Mouse (Mus musculus): ENCODE measurements around the gene Erich6. TPM values are rescaled to one million over a fixed set of nuclear protein-coding genes. Genes with fewer than 3 reads are reported as not detected.

Gene Erich6
- total RNA-seq, 2 experiments from 2014 or later: 1.3 to 1.7 TPM

DNA sequence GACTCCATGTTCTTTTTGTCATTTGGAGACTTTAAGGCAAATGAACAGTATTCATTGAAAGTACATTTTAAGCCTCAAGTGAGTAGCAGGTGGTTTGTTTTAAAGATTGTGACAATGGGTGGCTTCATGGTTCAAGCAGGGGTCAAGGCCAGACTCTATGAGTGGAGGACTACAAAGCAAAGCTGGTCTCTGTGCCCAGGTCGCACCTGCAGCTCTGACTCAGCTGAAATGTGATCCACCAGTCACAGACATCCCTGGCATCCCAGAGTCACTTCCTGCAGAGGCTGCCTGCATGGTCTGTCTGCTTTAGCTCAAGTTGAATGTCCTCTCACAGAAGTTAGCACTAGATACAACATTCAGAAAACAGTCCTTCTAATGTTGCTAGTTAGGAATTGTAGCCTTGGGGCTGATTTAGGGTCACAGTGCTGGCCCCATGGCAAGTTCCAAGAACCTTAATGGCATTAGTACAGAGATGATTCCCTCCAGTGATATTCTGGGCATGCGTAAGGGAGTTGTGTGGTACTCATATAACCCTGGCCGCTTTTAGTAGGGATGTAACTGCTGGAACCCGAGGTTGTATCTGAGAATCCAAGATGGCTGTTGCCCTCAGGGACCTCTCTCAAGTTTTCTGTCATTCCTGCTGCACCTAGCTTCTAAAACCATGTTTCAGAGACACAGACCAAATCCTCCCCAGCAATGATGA lies 35.6 kb upstream of the Erich6 start:
- no peak overlapping the region for H3K27ac ChIP-seq
- no peak for TF ChIP-seq CTCF (conservative IDR thresholded peaks at IDR 0.05)
- DNase-seq (ENCODE audit: low spot score in 2 of 2): no peak
- H3K4me3 ChIP-seq: no peak overlapping the region

DNA sequence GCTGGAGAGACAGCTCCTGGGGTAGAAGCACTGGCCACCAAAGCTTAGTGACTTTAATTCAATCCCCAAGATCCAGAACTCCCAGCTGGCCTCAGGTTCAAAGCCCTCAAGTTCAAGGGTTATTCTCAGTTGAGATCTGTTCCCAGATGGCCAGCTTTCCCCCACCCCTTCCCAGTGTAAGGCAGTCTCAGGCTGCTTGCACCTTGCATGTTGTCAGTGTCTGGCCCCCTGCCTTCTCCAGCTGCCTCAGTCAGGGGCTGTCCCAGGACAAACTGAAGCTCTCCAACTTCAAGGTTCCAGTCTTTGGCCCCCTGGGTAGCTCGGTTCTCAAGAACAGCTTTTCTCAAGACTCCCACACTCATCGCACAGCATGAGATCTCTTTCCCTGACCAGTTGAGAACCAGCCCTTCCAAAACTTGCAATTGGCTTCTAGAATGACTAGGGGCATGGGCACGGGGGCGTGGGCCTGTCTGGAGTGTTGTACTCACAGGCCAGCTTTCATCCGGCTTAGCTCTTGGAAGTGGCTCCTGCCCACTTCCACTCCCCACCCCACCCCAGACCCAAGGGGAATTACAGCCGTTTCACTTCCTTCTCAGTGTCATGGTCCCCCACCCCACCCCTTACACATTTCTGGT lies 34.7 kb upstream of the Erich6 start:
- no peak for TF ChIP-seq CTCF (conservative IDR thresholded peaks at IDR 0.05)
- Histone ChIP-seq H3K4me3 (no peak overlapping the region), H3K27ac (no peak overlapping the region)
- DNase-seq (ENCODE audit: low spot score in 2 of 2): no peak

DNA sequence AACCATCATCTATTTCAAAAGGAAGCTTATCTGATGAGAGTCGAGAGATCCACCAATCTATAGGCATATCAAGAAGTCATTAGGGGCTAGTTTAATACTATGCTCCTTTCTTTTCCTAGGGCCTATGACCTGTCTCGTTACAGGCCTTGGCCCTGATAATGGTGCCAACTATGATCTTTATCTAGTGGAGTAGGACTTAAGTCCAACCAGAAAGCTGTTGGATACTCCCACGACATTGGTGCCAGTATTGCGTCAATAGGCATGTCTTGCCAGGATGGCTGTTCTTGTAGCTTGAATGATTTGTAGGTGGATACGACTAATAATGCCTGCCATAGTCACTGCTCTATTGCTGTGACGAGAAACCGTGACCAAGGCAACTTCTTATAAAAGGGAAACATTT lies 27.0 kb upstream of the Erich6 start:
- no peak for TF ChIP-seq CTCF (conservative IDR thresholded peaks at IDR 0.05)

DNA sequence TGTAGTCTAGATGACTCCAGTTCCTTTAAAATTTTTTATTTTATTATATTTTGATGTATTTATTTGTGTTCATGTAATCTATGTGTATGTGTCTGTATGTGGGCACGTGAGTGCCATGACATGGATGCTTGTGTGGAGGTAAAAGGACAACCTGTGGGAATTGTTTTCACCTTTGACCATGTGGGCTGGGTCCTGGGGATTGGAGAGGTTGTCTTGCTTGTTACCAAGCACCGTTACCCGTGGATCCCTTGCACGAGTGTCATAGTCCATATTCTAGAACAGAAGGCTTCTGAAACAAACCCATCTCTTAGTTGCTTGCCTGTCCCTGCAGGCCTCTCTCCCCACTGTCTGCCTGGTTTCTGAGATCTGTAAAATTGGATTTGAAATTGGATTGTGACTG lies 23.6 kb upstream of the Erich6 start:
- Histone ChIP-seq H3K27ac (no peak overlapping the region), H3K4me3 (no peak overlapping the region)
- no peak for TF ChIP-seq CTCF (conservative IDR thresholded peaks at IDR 0.05)
- DNase-seq (ENCODE audit: low spot score in 2 of 2): no peak

More for the DNA sequence above, 27.0 kb upstream of the Erich6 start:
- no peak for DNase-seq (ENCODE audit: low spot score in 2 of 2)
- Histone ChIP-seq H3K27ac (no peak overlapping the region), H3K4me3 (no peak overlapping the region)

DNA sequence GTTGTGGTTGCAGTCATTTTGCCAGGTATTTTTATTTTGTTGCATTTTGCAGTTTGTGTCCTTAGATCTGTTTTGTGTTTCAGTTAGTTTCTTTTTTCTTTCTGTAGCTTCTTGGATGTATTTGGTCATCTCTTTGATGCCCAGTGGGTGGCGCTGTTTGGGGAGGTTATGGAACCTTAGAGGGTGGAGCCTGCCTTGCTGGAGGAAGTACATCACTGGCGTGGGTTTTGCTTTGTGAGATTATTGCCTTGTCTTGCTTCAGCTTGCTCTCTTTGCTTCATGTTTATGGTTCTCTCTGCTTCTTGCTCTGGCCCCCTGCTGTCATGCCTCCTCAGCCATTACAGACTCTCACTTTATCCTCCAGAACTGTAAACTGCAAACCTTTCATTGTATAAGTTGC lies 20.3 kb upstream of the Erich6 start:
- no peak overlapping the region for H3K4me3 ChIP-seq
- no peak overlapping the region for H3K27ac ChIP-seq
- DNase-seq (ENCODE audit: low spot score in 2 of 2): no peak
- peak; percentile 69 for TF ChIP-seq CTCF (conservative IDR thresholded peaks at IDR 0.05)

DNA sequence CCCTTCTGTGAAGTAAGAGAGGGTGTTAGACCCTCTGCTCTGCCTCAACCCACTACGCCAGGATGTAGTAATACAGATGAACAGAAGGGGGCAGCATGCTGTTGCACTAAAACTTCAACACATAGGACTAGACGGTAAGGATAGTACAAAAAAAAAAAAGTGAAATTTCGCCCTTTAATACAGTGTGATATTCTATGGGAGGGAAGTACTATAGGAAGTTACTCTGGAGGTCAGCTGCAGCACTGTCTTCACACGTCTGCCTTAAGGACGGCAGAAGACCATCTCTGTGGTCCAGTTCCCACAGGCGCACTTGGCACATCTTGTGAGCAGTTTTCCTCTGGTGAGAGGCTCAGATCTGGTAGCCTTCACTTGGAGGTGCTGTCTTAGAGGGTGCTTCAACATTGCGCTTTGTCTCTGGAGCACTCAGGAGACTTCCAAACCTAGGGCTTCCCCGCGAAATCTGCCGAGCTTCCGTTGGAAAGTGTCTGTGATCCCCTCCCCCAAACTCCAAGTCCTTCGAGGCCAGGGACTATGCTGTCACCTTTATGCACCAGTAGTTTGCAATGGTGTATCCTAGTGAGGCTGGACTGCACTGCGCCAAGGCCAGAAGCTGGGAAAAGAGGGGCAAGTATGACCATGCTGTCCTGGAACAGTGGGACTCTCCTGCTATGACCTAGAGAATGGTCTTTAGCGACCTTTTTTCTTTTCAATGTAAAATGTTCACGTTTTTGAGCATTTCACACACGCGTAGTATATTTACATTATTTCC lies 18.5 kb upstream of the Erich6 start:
- Histone ChIP-seq H3K27ac (no peak overlapping the region), H3K4me3 (no peak overlapping the region; the same call in 1 of the 2 replicates)
- peak; percentile 99 for TF ChIP-seq CTCF (conservative IDR thresholded peaks at IDR 0.05)
- DNase-seq (ENCODE audit: low spot score in 2 of 2): peak; percentile 58 to 83

DNA sequence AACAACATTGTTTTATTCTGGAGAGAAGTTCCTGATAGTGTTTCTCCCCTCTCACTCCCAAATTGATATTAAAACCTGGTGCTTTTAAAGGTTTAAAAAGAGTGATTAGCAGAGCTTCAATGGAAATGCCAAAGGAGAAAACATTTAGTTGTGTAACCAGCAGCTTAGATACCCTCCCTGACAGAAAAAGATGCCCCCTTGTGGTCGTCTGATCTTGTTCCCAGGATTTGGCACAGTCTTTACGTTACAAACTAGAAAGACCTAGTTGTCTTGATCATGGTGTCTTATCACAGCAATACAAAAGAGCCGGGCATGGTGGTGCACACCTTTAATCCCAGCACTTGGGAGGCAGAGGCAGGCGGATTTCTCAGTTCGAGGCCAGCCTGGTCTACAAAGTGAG lies 16.9 kb upstream of the Erich6 start:
- no peak for DNase-seq (ENCODE audit: low spot score in 2 of 2)
- peak; percentile 67 for TF ChIP-seq CTCF (conservative IDR thresholded peaks at IDR 0.05)
- H3K27ac ChIP-seq: no peak overlapping the region
- H3K4me3 ChIP-seq: no peak overlapping the region

DNA sequence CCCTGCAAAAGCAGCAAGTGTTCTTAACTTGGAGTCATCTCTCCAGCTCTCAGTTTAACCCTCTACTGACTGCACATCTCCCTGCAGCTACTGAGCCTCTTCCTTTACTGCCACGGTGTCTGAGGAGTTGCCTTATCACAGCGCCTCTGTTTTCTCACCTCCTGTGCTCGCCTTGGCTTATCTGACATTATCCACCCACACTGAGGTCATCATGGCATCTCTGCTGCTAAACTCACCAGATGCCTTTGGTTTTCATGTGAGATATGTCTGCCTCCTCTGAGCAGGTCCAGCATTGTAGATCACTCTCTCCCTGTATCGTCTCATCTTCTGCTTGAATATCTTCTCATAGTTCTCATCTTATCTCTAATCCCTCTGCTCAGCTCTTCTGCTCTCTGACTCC lies 13.3 kb upstream of the Erich6 start:
- Histone ChIP-seq H3K4me3 (no peak overlapping the region), H3K27ac (no peak overlapping the region)
- no peak for DNase-seq (ENCODE audit: low spot score in 2 of 2)
- TF ChIP-seq CTCF (conservative IDR thresholded peaks at IDR 0.05): no peak

DNA sequence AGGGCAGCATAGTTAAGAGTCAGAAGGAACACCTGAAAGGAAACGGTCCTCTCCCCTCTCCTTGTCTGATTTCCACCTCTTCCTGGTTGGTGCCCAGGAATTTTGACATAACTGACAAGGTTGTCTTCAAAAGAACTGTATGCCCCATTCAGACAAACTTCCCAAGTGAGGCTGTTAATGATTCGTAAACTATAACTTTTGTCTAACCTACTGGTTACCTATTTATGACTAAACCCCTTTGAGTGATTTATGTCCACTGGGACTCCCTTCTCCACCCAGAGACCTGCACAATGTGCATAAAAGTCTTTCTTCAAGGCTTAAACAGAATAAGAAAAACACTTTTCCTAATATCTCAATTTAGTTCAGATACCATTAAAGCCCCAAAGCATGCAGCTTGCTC lies 10.2 kb upstream of the Erich6 start:
- Histone ChIP-seq H3K27ac (no peak overlapping the region), H3K4me3 (no peak overlapping the region)
- no peak for TF ChIP-seq CTCF (conservative IDR thresholded peaks at IDR 0.05)
- no peak for DNase-seq (ENCODE audit: low spot score in 2 of 2)

DNA sequence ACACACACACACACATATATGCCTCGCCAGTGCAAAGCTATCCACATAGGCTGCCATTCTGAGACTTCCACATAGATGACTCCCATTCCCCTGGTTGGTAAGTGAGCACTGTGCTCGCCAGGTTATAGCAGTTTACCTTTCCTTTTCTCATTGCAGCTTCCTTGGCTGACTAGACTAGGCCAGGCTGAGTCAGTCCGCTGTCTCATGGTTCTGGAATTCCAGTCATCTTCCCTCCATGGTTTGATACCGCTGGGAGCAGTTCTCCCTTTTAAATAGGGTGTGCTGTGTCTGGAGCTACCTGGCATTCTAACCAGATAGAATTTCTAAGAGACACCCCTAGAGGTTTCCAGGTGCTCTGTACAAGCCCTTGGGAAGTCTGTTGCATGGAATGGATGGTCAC lies 9.2 kb upstream of the Erich6 start:
- Histone ChIP-seq H3K27ac (no peak overlapping the region), H3K4me3 (no peak overlapping the region)
- no peak for DNase-seq (ENCODE audit: low spot score in 2 of 2)
- TF ChIP-seq CTCF (conservative IDR thresholded peaks at IDR 0.05): no peak

DNA sequence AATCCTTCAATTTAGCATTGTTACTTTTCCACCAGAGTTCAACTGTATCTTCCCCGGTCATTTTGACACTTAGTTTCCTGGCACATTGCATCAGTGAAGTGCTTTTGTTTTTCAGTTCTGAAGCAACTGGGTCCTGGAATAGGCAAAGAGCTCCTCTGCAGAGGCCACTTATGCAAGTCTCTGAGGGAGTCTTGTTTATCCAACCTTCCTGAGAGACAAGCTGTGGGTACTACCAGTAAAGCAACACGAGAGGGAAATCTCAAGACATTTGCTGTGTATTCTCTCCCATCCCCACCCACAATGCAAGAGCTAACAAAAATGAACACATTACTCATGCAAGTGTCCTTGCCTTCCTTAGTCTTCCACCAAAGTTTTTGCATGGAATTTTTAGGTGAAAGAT lies 5.3 kb downstream of the Erich6 start:
- no peak for TF ChIP-seq CTCF (conservative IDR thresholded peaks at IDR 0.05)
- Histone ChIP-seq H3K27ac (no peak overlapping the region), H3K4me3 (no peak overlapping the region)
- no peak for DNase-seq (ENCODE audit: low spot score in 2 of 2)

DNA sequence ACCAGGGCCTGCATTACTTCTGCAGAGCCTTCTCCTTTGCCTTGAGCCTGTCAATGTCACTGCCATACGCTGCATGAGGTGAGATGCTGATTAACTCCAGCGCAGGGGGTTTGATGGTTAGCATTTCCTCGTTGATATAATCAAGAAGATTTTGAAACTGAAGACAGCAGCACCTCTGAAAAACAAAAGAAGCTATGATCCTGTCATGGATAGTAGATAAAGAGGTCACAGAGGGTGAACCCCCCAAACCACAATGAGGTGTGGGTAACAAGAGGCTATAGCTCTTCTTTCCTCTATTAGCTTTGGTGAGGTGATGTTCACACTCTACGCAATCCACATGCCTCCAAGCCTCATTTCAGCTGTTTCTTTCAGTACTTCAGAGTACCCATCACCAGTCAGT lies 12.0 kb downstream of the Erich6 start:
- TF ChIP-seq CTCF (conservative IDR thresholded peaks at IDR 0.05): no peak
- DNase-seq (ENCODE audit: low spot score in 2 of 2): no peak
- H3K27ac ChIP-seq: no peak overlapping the region
- H3K4me3 ChIP-seq: no peak overlapping the region

DNA sequence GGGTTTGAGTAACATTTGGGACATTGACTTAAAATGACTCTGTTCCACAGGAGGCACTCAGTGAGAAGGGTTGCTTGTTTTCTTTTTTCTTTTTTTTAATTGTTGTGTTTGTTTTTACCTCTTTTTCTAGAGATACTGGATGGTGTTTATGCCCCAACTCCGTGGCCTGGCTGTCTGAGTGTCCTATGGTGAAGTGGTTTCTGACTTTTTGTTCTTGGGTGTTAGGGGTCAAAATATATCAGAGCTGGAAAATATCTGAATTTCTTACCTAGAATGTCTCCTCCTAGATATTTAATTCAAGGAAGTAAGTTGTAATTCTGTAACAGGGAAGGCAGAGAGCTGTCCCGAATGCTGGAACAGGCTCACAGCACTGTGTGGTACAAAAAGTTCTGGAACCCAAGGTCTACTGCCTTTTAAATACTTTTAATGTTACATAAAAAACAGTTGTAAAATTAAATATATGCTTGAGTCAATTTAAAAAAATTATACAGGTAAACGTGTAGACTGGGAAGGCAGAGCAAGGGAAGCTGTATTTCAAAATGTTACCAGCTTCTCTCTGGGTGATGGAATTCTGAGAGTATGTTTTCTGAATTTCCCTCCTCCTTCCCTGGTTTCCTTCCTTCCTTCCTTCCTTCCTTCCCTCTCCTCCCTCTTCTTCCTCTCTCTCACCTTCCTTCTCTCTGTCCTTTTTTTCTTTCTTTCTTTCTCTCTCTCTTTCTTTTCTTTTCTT lies 14.2 kb downstream of the Erich6 start:
- no peak for DNase-seq (ENCODE audit: low spot score in 2 of 2)
- Histone ChIP-seq H3K27ac (no peak overlapping the region), H3K4me3 (no peak overlapping the region)
- no peak for TF ChIP-seq CTCF (conservative IDR thresholded peaks at IDR 0.05)

Data from layer of hippocampus, adult 2 months (tissue).